Mouse (Mus musculus): ENCODE results near the gene Hdhd5.

Gene Hdhd5

GRCm38 (mm10) chr6:120539781-120540231 is 8.7 kb upstream of the Hdhd5 start:
- in situ Hi-C loops (cut with MboI; ENCODE audit: low pct_unique_long_range_greater_than_20kb in 1 of 2, low sequenced_read_pairs in 2 of 2, unreplicated experiment in 1 of 2), result no loop called here

GRCm38 (mm10) chr6:120539132-120539759 is 8.1 kb upstream of the Hdhd5 start:
- in situ Hi-C loops (cut with MboI; ENCODE audit: low pct_unique_long_range_greater_than_20kb in 1 of 2, low sequenced_read_pairs in 2 of 2, unreplicated experiment in 1 of 2), result no loop called here

GRCm38 (mm10) chr6:120536337-120536736 is 5.2 kb upstream of the Hdhd5 start:
- in situ Hi-C loops (cut with MboI; ENCODE audit: low pct_unique_long_range_greater_than_20kb in 1 of 2, low sequenced_read_pairs in 2 of 2, unreplicated experiment in 1 of 2), result no loop called here

GRCm38 (mm10) chr6:120532594-120532993 is 1.5 kb upstream of the Hdhd5 start:
- in situ Hi-C loops (cut with MboI; ENCODE audit: low pct_unique_long_range_greater_than_20kb in 1 of 2, low sequenced_read_pairs in 2 of 2, unreplicated experiment in 1 of 2), result no loop called here

GRCm38 (mm10) chr6:120529123-120529522 is 2.0 kb downstream of the Hdhd5 start:
- in situ Hi-C loops (cut with MboI; ENCODE audit: low pct_unique_long_range_greater_than_20kb in 1 of 2, low sequenced_read_pairs in 2 of 2, unreplicated experiment in 1 of 2), result no loop called here

GRCm38 (mm10) chr6:120524796-120525195 is 6.3 kb downstream of the Hdhd5 start:
- in situ Hi-C loops (cut with MboI; ENCODE audit: low pct_unique_long_range_greater_than_20kb in 1 of 2, low sequenced_read_pairs in 2 of 2, unreplicated experiment in 1 of 2), result no loop called here

- in situ Hi-C loops (cut with MboI; ENCODE audit: low pct_unique_long_range_greater_than_20kb in 1 of 2, low sequenced_read_pairs in 2 of 2, unreplicated experiment in 1 of 2), result no loop called here
Observed at GRCm38 (mm10) chr6:120519647-120520046, 11.5 kb downstream of the Hdhd5 start.

GRCm38 (mm10) chr6:120517311-120517710 is 13.8 kb downstream of the Hdhd5 start:
- in situ Hi-C loops (cut with MboI; ENCODE audit: low pct_unique_long_range_greater_than_20kb in 1 of 2, low sequenced_read_pairs in 2 of 2, unreplicated experiment in 1 of 2), result no loop called here

- in situ Hi-C loops (cut with MboI; ENCODE audit: low pct_unique_long_range_greater_than_20kb in 1 of 2, low sequenced_read_pairs in 2 of 2, unreplicated experiment in 1 of 2), result no loop called here
Observed at GRCm38 (mm10) chr6:120516879-120517278, 14.2 kb downstream of the Hdhd5 start.

GRCm38 (mm10) chr6:120516422-120516821 is 14.7 kb downstream of the Hdhd5 start:
- in situ Hi-C loops (cut with MboI; ENCODE audit: low pct_unique_long_range_greater_than_20kb in 1 of 2, low sequenced_read_pairs in 2 of 2, unreplicated experiment in 1 of 2), result no loop called here

GRCm38 (mm10) chr6:120511212-120511611 is 19.9 kb downstream of the Hdhd5 start:
- in situ Hi-C loops (cut with MboI; ENCODE audit: low pct_unique_long_range_greater_than_20kb in 1 of 2, low sequenced_read_pairs in 2 of 2, unreplicated experiment in 1 of 2), result no loop called here

GRCm38 (mm10) chr6:120510425-120510824 is 20.7 kb downstream of the Hdhd5 start:
- in situ Hi-C loops (cut with MboI; ENCODE audit: low pct_unique_long_range_greater_than_20kb in 1 of 2, low sequenced_read_pairs in 2 of 2, unreplicated experiment in 1 of 2), result no loop called here

GRCm38 (mm10) chr6:120509975-120510374 is 21.1 kb downstream of the Hdhd5 start:
- in situ Hi-C loops (cut with MboI; ENCODE audit: low pct_unique_long_range_greater_than_20kb in 1 of 2, low sequenced_read_pairs in 2 of 2, unreplicated experiment in 1 of 2), result no loop called here

- in situ Hi-C loops (cut with MboI; ENCODE audit: low pct_unique_long_range_greater_than_20kb in 1 of 2, low sequenced_read_pairs in 2 of 2, unreplicated experiment in 1 of 2), result no loop called here
Observed at GRCm38 (mm10) chr6:120508645-120509044, 22.5 kb downstream of the Hdhd5 start.

- in situ Hi-C loops (cut with MboI; ENCODE audit: low pct_unique_long_range_greater_than_20kb in 1 of 2, low sequenced_read_pairs in 2 of 2, unreplicated experiment in 1 of 2), result no loop called here
Observed at GRCm38 (mm10) chr6:120505531-120505930, 25.6 kb downstream of the Hdhd5 start.

- in situ Hi-C loops (cut with MboI; ENCODE audit: low pct_unique_long_range_greater_than_20kb in 1 of 2, low sequenced_read_pairs in 2 of 2, unreplicated experiment in 1 of 2), result no loop called here
Observed at GRCm38 (mm10) chr6:120504051-120504450, 27.1 kb downstream of the Hdhd5 start.

- in situ Hi-C loops (cut with MboI; ENCODE audit: low pct_unique_long_range_greater_than_20kb in 1 of 2, low sequenced_read_pairs in 2 of 2, unreplicated experiment in 1 of 2), result no loop called here
Observed at GRCm38 (mm10) chr6:120496544-120496943, 34.6 kb downstream of the Hdhd5 start.

GRCm38 (mm10) chr6:120493374-120494181 is 37.5 kb downstream of the Hdhd5 start, which contains the start of gene Tmem121b:
Tmem121b (minus strand) TSS chr6:120493807.
- in situ Hi-C loops (cut with MboI; ENCODE audit: low pct_unique_long_range_greater_than_20kb in 1 of 2, low sequenced_read_pairs in 2 of 2, unreplicated experiment in 1 of 2), result no loop called here

- in situ Hi-C loops (cut with MboI; ENCODE audit: low pct_unique_long_range_greater_than_20kb in 1 of 2, low sequenced_read_pairs in 2 of 2, unreplicated experiment in 1 of 2), result no loop called here
Observed at GRCm38 (mm10) chr6:120492499-120493373, 38.4 kb downstream of the Hdhd5 start.
